Mouse (Mus musculus) left cerebral cortex, adult 11 months (tissue): ENCODE data around the gene Uhrf1.

ENCODE experiments used
- DNase-seq: peaks from one replicate; pipeline ENCODE4 v3.0.0; 2022; ENCODE audit warnings: low spot score

Uhrf1 gene

DNA sequence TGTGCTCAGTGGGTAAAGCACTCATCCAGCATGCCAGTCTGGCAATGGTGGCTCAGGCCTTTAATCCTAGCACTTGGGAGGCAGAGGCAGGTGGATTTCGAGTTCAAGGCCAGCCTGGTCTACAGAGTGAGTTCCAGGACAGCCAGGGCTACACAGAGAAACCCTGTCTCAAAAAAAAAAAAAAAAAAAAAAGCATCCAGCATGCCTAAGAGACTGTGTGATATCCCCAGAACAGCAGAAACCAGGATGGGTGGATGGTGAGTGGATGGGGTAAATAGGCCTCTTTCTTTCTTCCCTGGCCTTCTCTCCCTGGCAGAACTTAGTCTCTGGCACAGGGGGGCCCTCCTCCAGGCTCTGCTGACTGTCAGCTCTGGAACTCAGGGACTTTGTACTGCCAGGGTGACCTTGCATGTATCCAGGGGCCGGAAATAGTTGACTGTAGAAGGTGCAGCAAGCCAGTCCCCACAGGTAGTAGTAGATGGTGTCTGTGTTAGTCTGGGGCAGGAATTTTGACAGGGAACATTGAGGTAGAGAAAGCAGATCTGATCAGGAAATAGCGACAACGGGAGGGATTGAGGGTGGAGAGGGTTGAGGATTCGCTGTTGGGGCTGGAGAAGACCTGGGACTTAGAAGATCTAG is 27.2 kb upstream of the Uhrf1 start:
- DNase-seq, result no peak

GRCm38 (mm10) chr17:56276643-56277566 is 26.2 kb upstream of the Uhrf1 start, which contains the start of gene Ticam1:
Gene Ticam1 (minus strand): TSS chr17:56276786.
- peak; percentile 80 for DNase-seq

- DNase-seq, result no peak
Observed at GRCm38 (mm10) chr17:56277567-56277893, 25.6 kb upstream of the Uhrf1 start.

GRCm38 (mm10) chr17:56278340-56278739 is 24.8 kb upstream of the Uhrf1 start:
- DNase-seq, result no peak

DNA sequence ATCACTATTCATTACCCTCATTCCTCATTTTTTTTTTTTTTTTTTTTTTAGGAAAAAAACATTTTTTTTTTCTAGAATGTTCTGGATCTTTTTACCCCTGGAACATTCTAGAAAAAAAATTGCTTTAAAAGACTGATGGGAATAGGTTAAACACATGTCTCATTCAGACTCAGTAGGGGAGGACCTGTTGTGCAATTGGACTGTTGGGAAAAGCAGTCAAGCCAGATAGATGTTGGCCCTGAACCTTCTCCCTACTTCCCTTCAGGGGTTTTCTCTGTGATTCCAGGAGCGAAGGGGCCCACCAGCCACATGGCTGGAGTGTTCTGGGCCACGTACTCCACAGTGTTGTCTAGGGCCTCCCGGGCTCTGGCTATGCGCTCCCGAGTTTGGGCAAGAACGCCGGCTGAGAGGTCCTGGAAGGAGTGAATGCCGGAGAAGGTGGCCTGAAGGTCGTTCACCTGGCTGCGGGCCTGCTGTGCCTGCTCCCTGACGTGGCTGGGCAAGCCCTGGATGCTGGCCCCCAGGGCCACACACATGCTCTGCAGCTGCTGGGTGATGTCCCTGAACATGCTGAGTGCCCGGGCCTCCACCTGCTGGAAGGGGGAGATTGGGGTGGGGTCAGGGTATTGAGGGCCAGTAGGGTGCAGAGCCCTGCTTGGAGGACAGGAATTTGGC is 23.5 kb upstream of the Uhrf1 start:
- no peak for DNase-seq

- no peak for DNase-seq
Observed at GRCm38 (mm10) chr17:56281193-56281592, 21.9 kb upstream of the Uhrf1 start.

DNA sequence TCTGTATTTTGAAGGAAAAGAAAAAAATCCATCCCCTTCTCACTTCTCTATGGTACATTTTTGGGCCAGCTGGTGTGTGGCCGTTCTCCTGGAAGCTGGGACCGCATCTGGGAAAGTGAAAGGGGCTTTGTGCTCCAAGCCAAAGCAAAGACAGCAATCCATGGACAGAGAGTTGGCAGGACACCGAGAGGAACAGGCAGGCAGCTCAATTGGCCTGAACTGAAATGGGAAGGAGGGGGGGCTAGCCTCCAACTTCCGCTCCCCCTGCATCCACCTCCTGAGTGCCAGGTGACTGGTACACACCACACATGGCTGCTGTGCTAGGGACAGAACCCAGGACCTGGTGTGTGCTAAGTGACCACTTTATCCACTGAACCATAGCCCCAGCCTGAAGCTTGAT is 20.3 kb upstream of the Uhrf1 start:
- DNase-seq, result peak; percentile 66

DNA sequence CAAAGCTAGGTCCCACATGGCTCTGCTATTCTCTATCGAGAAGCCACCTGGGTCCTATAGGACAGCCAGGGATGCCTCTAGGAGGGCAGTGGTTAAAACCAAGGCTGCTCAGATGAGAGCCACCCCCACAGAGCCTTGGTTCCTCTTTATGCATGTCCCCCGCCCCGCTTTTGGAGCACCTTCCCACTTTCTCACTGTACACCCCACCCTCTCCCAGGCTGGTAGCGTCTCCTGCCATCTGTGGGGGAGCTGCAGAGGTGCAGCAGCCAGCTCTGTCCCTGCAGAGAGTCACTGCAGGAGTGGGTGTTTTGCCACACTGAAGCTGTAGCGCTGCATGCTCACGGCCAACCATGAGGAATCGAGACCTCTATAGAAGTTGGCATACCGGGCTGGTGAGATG is 19.8 kb upstream of the Uhrf1 start:
- DNase-seq, result no peak

DNA sequence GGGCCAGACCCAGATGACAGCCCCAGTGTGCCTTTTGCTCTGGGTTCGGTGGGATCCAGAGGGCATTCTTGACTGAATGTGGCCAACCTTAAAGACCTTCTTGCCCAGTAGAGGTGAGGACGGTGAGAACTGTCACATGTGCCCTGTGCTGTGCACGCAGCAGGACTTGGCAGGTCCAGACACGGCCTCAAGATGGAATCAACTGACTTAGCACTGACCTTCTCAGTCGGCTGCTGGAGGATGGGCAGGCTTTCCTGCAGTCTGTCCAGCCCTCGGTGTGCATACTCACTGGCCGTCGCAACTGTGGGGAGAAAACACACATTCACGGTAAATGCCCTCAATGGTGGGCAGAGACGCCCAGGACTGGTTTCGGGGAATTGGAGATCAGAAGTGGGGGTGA is 17.1 kb upstream of the Uhrf1 start:
- no peak for DNase-seq

DNA sequence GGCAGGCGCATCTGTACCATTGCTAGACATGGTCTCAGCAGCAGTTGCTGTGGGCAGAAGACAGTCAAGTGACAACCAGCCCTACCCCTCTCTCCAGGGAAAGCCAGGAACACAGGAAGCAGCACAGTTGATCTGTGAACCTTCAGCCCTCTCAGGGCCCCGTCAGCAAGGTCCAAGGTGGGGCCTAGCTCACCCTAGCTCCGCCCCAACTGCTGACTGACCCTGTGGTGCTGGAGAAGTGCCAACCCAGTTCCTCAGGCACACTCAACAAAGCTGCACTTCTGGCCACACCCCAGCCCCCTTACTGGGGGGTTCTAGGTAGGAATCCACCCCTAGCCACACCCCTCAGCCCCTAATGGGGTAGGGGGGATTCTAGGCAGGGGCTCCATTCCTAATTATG is 15.3 kb upstream of the Uhrf1 start:
- DNase-seq, result no peak

GRCm38 (mm10) chr17:56288866-56289265 is 14.3 kb upstream of the Uhrf1 start:
- no peak for DNase-seq

- DNase-seq, result no peak
Observed at GRCm38 (mm10) chr17:56289371-56290331, 13.5 kb upstream of the Uhrf1 start.

GRCm38 (mm10) chr17:56290388-56291170 is 12.5 kb upstream of the Uhrf1 start:
- DNase-seq, result no peak

- no peak for DNase-seq
Observed at GRCm38 (mm10) chr17:56291171-56291511, 12.0 kb upstream of the Uhrf1 start.

DNA sequence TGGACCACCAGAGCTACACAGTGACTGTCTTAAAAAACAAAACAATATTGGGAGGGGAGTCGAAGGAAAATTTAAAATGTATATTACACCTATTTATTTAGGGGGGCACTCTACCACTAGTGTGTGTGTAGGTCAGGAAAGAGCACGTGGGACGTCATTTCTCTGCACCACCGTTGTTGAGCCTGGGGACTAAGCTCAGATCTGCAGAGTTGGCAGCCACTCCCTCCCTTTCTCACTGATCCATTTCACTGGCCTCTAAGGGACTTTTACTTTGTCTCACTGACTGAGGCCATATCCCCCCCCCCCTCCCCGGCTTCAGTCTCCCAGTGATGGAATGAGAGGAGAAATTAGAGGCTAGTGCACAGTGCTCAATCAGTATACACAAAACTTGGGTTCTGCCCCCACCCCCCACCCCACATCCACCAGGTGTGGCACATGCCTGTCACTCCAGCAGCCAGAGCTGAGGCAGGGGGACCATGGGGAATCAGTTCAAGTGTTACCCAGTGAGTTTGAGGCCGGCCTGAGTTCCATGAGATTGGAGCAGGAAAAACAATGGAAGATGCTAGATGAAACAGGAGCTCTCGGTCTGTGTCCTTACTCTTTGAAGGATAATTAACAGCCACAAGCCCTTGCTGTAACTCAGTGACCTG is 11.2 kb upstream of the Uhrf1 start:
- no peak for DNase-seq

GRCm38 (mm10) chr17:56292531-56293222 is 10.4 kb upstream of the Uhrf1 start, which contains the start of gene Plin3:
Gene Plin3 (minus strand): TSS chr17:56292873.
- no peak for DNase-seq

DNA sequence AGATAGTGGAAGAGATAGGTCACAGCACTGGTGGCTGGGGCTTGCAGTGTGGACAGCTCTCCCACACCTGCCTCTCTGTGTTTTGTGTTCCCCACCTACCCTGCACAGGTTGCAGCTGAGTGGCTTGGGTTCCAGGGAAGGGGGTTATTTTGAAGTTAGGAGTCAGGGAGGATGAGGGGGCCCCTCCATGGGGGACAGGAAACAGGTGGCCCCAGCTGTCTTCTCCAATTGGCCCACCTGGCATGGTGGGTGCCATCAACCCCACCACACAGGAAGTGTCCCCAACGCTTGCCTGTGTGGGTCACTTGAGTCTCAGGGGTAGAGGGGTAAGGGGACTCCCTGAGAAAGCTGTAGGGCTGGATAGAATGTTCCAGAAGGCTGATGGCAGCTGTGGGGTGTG is 9.8 kb upstream of the Uhrf1 start:
- DNase-seq, result no peak

DNA sequence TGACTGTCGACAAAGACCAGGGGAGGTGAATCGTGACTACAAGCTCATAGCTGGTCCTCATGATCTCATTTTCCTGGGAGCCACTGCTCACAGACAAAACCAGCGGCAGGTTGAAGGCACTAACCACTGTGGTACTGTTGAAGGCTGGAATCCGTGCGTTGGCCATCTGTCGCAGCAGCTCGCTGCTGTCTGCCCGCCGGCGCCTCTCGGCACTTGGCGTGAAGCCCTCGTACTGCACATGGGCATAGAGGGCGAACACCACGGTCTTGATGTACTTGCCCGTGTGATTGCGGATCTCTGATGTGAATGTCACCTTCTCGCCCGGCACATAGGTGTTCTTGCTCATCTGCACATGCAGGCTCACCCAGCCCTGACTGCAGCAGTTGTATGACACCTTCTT is 8.9 kb upstream of the Uhrf1 start:
- DNase-seq, result no peak

- DNase-seq, result no peak
Observed at GRCm38 (mm10) chr17:56296201-56296600, 6.9 kb upstream of the Uhrf1 start.

- DNase-seq, result no peak
Observed at GRCm38 (mm10) chr17:56298238-56298637, 4.9 kb upstream of the Uhrf1 start.
